Mouse (Mus musculus): ENCODE results near the gene Chd6. TPM values are rescaled to one million over a fixed set of nuclear protein-coding genes. Genes with fewer than 3 reads are reported as not detected.

The Chd6 gene
- total RNA-seq, 2 experiments from 2014 or later = 12.0 to 15.4 TPM

Other genes with a start within 250 kb of the Chd6 start
- 10 to 100 TPM; 21.0 to 24.3 TPM for gene Zhx3, start 236.1 kb downstream of the Chd6 start, total RNA-seq (2021)
- 1 to 10 TPM; 1.6 to 2.9 TPM for gene Lpin3, start 228.4 kb downstream of the Chd6 start, total RNA-seq (2021)
- gene Emilin3, start 196.7 kb downstream of the Chd6 start, total RNA-seq (2021) = under 1 TPM; 0.07 to 0.17 TPM

Measured in gastrocnemius, adult 18-20 months (tissue).